Mouse (Mus musculus): ENCODE results near the gene Ap1g1.
"Not testable (repeated sequence)": the region's sequence is repeated elsewhere in the genome, so short reads cannot be mapped to it uniquely, and the experiment has no call there.

Ap1g1 gene

DNA sequence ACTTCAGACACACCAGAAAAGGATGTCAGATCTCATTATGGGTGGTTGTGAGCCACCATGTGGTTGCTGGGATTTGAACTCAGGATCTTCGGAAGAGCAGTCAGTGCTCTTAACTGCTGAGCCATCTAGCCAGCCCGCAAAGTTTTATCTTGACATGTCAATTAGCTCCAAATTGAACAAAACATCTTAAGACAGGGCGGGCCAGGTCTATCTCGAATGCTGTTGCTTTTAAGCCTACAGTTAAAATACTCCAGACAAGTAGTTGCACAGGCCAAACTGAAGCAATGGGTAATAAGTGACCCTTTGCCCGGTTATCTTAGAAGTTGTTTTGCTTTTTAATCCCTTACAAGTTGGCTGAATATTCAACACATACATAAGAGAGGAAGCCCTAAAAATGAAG is 88.3 kb downstream of the Ap1g1 start:
- DNase-seq (ENCODE audit: low spot score) = no peak

DNA sequence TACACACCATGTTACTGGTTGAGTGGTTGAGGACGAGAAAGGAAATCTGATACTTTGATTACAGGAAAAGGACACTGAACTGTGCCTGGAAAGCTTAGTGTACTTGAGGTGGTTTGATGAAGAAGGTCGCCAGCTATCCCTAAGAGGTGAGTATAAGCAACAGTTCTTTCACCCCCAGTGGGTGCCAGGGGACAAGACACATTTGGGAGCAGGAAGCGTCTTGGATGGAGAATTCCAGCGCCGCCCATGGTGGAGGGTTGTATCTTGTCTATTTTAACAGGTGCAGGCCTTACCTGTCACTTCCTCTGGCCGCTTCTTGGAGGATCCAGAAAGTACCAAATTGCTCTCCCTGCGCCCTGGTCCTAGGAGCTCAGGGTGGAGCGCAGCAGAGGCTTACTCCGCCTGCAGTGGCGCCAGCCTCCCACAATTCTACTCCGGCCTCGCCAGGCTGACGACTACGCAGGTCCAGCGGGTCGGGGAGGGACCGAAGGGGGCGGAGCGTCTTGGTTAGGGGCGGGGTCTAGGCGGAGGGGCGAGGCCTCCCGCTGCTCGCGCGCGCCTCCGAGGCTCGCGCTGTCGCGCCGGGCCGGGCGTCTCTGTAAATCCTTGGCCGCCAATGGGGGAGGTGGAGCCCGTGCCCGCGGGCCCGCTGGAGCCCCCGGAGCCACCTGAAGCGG is 89.8 kb downstream of the Ap1g1 start, which contains the start of gene Phlpp2:
Gene Phlpp2, plus strand, starts transcription at position 540 of the 677 bp plus-strand sequence.
- DNase-seq (ENCODE audit: low spot score) = peak; percentile 95

DNA sequence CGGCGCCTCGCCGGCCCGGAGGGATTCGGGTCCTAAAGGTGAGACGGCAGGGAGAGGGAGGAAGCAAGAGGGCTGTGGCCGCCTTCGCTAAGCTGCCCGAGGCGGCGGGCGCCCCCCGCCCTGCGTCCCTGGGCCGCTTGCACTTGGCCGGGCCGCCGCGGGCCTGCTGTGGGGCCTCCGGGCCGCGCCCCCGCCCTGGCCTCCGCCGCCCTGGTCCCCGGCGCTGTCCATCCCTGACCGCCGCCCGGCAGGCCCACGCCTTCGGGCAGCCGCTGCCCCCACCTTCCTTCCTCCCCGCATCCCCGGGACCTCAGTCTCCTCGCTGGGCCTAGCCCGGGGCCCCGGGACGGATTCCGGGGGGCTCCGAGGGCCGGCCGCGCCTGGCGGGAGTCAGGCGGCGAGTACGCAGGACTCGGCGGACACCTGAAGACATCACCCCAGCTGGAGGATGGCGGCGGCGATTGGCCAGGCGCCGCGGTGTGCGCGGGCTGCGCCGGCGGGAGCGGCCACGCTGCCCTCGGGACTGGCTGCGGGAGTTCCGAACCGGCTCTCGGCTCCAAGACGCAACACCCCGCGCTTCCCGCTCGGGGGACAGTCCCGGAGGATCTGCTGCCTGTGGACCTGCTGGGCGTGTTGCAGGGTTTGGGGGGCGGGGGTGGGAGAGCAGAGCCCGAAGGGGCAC is 90.5 kb downstream of the Ap1g1 start:
- peak; percentile 6 for DNase-seq (ENCODE audit: low spot score)

DNA sequence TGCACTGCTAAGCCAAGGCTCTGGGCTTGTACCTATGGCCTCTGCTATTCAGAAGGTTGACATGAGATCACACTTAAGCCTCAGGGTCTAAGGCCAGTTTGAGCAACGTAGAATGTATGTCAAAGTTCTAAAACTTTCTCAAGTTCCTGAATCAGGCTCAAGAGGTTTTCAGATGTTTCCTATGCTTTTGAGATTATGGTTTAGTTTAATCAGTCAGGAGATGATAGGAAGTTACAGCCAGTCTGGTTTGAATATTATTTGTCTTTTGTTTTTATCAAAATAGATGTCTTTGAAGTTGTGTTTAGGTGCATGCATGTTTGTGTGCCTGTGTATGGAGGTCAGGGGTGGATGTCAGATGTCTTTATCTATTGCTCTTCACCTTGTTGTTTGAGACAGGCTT is 92.7 kb downstream of the Ap1g1 start:
- DNase-seq (ENCODE audit: low spot score) = no peak

DNA sequence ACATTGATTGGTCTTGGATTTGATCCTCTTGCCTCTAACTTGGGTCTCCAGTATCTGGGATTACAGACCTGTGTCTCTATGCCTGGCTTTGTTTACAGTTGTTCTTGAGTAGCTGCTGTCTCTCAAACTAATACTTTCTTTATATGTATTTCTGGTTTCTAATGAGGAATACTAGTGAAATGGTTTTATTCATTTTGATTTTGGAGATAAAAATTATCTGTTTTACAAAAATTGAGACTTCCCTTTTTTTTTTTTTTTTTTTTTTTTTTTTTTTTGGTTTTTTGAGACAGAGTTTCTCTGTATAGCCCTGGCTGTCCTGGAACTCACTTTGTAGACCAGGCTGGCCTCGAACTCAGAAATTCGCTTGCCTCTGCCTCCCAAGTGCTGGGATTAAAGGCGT is 95.4 kb downstream of the Ap1g1 start:
- DNase-seq (ENCODE audit: low spot score) = not testable (repeated sequence)

DNA sequence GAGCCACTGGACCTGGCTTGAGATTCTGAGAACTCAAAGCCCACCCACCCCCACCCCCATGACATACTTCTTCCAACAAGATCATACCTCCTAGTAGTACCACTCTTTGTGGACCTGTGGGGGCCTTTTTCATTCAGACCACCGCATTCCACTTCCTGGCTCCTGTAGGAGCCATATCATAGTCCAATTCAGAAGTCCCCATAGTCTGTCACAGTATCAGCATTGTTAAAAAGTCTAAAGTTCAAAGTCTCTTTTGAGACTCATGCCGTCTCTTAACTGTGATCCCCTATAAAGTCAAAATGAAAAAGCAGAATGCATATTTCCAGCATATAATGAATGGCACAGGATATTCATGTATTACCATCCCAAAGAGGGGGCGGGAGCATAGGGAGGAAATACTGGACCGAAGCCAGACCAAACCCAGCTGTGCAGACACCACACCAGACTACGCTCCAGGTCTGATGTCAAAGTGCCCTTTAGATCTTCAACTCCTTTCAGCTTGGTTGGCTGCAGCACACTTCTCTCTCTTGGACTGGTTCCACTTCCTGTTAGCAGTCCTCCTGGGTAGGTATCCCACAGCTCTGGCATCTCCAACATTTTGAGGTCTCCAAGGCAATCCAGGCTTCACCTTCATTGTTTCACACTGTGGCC is 101.8 kb downstream of the Ap1g1 start:
- DNase-seq (ENCODE audit: low spot score) = no peak

DNA sequence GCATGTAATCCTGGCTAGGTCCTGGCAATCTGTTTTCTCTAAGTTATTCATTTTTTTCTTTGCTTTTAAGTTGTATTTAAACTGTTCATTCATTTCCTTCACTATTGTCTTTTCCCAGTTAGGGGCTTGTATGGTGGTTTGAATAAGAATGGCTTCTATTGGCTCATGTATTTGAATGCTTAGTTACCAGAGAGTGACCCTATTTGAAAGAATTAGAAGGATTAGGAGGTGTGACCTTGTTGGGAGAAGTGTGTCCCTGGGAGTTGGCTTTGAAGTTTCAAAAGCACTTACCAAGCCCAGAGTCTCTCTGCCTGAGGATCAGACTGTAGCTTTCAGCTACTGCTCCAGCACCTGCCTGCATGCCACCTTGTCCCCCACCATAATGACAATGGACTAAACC is 106.9 kb downstream of the Ap1g1 start:
- DNase-seq (ENCODE audit: low spot score) = no peak

DNA sequence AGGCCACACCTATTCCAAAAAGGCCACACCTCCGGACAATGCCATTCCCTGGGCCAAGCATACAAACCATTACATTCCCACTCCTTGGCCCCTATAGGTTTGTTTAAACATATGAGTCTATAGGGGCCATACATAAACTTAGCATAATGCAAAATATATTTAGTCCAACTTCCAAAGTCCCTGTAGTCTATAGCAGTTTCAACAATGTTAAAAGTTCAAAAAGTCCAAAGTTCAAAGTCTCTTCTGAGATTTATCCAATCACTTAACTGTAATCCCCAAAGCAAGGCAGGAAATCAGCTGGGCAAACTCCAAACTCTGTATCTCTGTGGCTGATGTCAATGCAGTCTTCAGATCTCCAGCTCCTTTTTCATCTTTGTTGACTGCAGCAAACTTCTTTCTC is 110.9 kb downstream of the Ap1g1 start:
- DNase-seq (ENCODE audit: low spot score) = no peak

DNA sequence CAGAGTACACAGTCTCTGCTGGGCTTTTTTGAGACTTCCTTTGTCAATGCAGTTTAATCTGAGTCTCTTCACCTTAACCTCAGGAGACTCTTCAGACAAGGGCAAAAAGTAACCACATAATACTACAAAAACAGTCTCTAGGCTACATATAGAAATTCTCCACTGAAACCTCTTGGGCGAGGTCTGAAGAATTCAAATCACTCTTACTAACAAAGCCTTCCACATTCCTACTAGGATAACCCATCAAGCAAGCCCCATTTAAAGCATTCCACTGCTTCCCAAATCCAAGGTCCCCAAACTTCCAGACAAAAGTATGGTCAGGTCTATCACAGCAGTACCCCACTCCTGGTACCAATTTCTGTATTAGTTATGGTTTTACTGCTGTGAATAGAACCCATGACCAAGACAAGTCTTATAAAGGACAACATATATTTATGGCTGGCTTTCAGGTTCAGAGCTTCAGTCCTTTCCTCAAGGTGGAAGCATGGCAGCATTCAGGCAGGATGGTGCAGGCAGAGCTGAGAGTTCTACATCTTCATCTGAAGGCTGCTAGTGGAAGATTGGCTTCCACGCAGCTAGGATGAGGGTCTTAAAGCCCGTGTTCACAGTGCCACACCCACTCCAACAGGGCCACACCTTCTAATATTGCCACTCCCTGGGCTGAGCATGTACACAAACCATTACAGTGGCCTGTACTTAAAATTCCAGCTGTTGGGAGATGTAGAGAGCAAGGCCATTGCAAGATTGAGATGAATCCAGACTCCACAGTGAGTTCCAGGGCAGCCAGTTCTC is 112.6 kb downstream of the Ap1g1 start:
- no peak for DNase-seq (ENCODE audit: low spot score)

DNA sequence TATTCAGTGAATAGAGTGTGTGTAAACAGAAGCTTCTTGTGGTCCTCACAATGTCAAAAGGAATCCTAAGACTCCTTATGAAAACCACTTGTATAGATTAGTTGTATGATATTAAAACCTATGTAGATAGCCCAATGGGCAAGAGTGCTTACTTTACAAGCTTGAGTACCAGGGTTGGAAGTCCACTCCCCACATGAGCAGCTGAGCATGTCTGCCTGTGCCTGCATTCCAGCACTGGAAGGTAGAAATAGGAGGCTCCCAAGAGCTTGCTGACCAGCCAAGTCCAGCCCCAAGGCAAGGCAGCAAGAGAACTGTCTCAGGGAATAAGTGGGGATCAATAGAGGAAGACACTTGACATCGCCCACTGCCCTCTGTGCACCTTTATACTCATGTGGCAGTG is 116.3 kb downstream of the Ap1g1 start:
- no peak for DNase-seq (ENCODE audit: low spot score)

DNA sequence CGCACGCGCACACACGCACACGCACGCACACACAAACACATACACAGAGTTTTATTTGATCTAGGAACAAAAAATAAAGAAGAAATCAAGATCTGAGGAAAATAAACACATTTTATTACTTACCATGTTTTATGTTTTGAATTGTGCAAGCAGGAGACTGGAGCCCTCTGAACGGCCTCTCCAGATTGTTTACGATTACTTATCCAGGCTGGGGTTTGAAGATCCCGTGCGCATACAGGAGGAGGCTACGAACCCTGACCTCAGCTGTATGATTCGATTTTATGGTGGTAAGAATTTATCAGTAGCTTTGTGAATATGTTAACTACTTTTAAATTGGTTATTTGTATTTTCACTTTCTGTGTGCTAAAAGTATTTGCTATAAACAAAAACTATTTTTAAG is 117.0 kb downstream of the Ap1g1 start:
- DNase-seq (ENCODE audit: low spot score) = no peak

DNA sequence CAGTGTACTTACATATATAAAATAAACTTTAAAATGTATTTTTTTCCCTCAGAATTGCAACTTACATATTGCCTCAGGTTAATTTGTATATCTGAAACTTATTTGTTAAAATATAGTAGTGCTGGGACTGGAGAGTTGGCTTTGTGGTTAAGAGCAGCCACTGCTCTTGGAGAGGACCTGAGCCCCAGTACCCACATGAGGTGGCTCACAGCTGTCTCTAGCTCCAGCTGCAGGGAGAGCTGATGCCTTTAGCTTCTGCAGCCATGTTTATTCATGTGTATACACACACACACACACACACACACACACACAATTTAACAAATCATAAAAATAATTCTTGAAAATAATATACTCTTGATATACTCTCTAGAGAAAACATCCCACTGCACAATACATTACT is 124.0 kb downstream of the Ap1g1 start:
- DNase-seq (ENCODE audit: low spot score) = no peak

DNA sequence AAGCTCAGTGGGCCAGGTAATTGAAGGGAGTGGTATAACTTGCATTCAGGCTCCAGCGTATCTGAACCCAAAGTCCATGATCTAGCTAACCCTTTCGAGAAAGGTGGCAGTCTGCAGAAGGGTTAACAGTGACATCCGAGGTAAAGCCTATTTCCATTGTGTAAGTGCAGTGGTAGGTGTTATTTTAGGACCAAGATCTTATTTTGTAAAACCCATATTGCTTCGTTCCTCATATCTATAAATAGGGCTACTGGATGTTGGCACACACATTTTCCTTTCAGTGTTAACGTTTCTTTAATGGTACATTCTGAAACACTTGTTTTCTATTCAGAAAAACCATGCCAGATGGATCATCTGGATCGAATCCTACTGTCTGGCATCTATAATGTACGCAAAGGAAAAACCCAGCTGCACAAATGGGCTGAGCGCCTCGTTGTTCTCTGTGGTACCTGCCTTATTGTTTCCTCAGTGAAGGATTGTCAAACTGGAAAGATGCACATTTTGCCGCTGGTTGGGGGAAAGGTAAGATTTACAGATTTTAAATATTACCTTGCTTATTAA is 125.6 kb downstream of the Ap1g1 start:
- no peak for DNase-seq (ENCODE audit: low spot score)

DNA sequence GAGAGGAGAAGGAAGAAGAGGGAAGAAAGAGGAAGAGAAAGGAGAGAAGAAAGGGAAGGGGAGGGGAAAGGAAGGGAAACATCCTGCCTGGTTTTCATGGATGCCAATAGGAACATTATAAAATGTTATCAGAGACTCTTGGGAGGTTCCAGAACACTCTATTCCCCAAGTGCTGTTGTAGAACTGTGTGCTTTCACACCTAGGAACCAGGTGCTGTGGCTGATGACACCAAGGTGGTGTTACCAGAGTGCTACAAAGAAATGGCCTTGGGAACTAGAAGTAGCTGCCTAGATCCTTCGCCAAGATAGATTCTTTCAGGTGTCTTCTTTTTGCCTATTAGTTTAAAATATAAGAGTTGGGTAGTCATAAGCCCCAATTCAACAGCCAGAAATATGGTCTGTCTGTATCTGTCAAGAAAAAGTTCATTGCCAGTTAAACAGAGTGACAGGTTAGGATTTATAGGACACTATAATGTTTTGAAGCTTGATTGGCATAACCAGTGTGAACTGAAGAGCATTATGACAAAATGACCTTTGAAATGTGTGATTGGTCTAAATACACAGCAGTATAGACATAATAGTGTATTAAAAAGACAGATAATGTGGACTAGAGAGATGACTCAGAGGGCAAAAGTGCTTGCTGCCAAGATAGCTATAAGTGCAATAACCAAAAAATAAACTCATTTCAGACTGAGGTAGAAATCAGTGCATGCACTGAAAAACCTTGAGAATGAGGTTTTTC is 126.7 kb downstream of the Ap1g1 start:
- no peak for DNase-seq (ENCODE audit: low spot score)

DNA sequence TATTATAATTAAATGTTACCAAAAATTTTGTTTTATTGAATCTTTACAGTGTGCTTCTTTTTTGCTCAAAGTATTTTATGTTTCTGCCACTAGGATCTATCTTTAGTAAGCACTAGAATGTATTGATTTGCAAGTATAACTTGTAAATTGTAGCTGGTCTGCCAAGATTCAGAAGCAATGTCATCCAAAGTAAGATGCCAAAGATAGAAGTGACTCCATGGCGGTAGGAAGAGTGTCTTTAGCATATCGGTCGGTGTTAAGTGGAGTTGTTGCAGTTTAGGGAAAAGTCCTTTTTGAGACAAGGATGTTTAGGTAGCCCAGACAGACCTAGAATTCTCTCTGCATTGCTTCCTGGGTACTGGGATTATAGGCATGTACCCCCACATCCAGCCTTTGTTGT is 128.6 kb downstream of the Ap1g1 start:
- no peak for DNase-seq (ENCODE audit: low spot score)

DNA sequence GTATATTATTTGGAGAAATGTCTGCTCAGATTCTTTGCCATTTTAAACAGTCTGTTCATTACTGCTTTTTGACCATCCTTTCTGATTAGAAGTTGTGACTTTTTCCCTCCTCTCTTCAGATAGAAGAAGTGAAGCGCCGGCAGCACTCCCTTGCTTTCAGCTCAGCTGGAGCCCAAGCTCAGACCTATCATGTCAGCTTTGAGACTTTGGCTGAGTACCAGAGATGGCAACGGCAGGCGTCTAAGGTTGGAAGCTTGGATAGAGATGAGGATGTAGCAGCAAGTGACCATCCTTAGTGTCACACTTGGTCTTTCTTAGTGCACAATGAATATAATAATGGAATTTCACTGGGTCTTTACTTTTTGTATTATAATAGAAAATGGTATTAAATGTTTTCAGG is 129.0 kb downstream of the Ap1g1 start:
- DNase-seq (ENCODE audit: low spot score) = no peak

Measured in lung, postnatal 25 days (tissue).